Mouse (Mus musculus): ENCODE results near the gene Gipc1. TPM values are rescaled to one million over a fixed set of nuclear protein-coding genes. Genes with fewer than 3 reads are reported as not detected.
A peak's percentile ranks its signal among the peaks of the same experiment; 100 is the strongest.

Gipc1 gene
- 207 and 212 TPM in 2 replicates for polyA plus RNA-seq (2016; fragmentation: Nextera tagmentation; extraction: Ambion mirVana)

DNA sequence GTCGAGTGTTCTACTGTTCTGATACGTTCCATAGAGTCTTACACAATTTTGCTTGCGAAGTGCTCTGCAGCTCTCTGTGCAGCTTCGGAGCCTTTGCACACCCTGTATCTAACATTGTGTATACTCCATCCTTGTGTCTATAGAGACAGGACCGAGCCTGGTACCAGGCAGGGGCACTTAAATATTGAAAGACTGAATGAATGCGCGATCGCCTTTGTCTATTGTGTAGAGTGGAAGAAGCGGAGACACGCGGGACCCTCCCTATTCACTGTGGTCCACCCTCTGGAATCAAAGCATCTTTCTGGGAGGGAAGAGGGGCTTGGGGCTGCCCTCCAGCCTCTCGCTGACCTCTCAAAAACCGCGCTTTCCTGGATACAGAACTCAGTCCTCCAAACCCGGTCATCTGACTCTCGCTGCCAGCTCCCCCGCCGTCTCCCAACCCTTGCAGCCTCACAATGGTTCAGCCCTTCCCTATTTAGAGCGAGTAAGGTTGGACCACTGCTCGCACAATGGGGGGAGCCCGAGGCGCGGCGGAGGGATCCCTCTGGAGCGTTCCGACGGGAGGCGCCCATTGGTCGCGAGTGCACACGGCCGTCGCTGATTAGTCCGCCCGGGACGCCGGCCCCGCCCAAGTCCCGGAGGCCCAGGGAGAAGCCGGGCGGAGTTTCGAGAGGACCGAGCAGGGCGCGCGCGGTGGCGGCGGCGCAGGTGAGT is at the start of gene Gipc1:
TSS of gene Gipc1 (plus strand) at position 648 of the 714 bp plus-strand sequence.
- Histone ChIP-seq H3K4me2 (replicated peaks) (peak within 1 kb of the TSS; percentile 95), H3K4me3 (peak within 1 kb of the TSS; percentile 91), H3K36me3 (peaks cover 3% of the 10 kb centered on the region; the same call in 1 of the 2 replicates), H3K27ac (peak within 1 kb of the TSS; percentile 90), H3K4me1 (peaks cover 11% of the 10 kb centered on the region), H3K9me3 (no peaks in the 10 kb centered on the region), H3K27me3 (no peaks in the 10 kb centered on the region), H3K9ac (peak within 1 kb of the TSS; percentile 87)
- ATAC-seq (ENCODE audit: insufficient number of reproducible peaks, insufficient read depth, low FRiP score, low TSS enrichment) = peak; percentile 96
- WGBS = 5% methylated on average over 50 of the region's 50 CpGs

DNA sequence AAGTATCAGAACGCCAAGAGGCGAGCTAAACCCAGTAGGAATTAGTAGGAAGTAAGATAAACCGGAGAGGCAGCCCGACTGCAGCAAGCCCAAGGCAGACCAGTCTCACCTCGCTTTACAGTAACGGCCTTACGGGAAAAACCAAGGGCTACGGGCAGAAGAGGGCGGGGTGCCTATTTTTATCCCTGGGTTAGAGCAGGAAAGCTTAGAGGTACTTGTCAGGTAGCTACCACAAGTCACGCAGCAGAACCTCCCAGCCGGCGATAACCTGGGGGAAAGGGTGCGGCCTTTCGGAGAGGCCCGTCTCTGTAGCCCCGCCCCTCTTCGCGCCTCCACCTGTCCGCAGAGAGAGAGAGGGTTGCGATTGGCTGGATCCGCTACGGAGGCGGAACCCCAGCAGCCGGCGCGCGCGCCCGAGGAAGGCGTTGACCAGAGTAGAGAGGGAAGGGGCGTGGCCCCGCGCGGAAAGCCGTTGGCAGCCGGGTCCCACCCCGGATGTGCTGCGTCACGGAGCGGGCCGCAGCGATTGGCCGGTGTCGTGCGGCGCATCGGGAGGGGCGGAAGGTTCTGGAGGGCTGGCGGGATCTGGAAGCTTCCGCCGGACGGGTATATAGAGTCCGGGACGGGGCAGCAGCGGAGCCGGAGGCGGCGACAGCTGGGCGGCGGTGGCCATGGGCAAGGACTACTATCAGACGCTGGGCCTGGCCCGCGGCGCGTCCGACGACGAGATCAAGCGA is 44.6 kb upstream of the Gipc1 start, which contains the start of the genes Tecr and Dnajb1:
TSS of gene Tecr (minus strand) at position 311 of the 737 bp plus-strand sequence.
TSS of gene Dnajb1 (plus strand) at position 533 of the 737 bp plus-strand sequence.
- H3K27me3 ChIP-seq = no peaks in the 10 kb centered on the region
- H3K9ac ChIP-seq = peak within 1 kb of the TSS; percentile 78
- peaks cover 31% of the 10 kb centered on the region for H3K36me3 ChIP-seq
- under 1% methylated on average over 69 of the region's 69 CpGs for WGBS
- peak within 1 kb of the TSS; percentile 73 for H3K4me2 ChIP-seq (replicated peaks)
- peak within 1 kb of the TSS; percentile 82 for H3K4me3 ChIP-seq
- peak within 1 kb of the TSS; percentile 98 for H3K27ac ChIP-seq
- H3K9me3 ChIP-seq = no peaks in the 10 kb centered on the region
- H3K4me1 ChIP-seq = peaks cover 14% of the 10 kb centered on the region
- peak; percentile 93 for ATAC-seq (ENCODE audit: insufficient number of reproducible peaks, insufficient read depth, low FRiP score, low TSS enrichment)

DNA sequence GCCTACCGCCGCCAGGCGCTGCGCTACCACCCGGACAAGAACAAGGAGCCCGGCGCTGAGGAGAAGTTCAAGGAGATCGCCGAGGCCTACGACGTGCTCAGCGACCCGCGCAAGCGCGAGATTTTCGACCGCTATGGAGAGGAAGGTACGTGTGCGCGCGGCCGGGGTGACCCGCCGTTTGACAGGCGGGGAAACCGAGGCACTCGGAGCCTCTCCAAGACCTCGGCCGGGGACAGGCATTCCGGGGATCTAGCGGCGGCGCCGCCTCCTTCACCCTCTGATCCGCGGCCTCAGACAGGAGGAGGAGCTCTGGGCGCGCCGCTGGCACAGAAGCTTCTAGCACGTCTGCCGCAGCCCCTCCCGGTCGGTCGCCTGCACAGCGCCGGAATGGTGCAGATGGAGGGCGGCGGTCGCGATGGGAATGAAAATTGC is 44.1 kb upstream of the Gipc1 start:
- peak overlapping the region; percentile 98 for H3K27ac ChIP-seq
- peak overlapping the region; percentile 73 for H3K4me2 ChIP-seq (replicated peaks)
- H3K9me3 ChIP-seq = no peaks in the 10 kb centered on the region
- WGBS = under 1% methylated on average over 51 of the region's 51 CpGs
- H3K27me3 ChIP-seq = no peaks in the 10 kb centered on the region
- peak; percentile 76 for ATAC-seq (ENCODE audit: insufficient number of reproducible peaks, insufficient read depth, low FRiP score, low TSS enrichment)
- H3K4me3 ChIP-seq = peak overlapping the region; percentile 82
- peaks cover 14% of the 10 kb centered on the region for H3K4me1 ChIP-seq
- peak overlapping the region; percentile 78 for H3K9ac ChIP-seq
- peaks cover 36% of the 10 kb centered on the region for H3K36me3 ChIP-seq

DNA sequence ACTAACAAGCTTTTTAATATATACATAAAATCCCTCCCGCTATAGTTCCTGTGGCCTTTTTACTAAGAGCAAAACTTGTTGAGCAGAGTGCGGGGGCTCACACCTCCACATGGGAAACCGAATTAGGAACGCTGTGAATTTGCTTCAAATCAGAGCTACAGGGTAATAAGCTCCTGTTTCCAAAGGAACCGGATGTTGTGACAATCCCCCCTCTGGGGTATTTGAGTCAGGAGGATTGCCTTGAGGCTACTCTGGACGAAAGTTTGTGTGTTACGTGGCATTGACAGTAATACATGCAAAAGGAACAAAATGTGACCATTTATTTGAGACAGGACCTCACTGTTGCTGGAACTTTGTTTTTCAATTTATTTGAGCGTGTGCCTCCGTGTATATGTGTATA is 43.4 kb upstream of the Gipc1 start:
- no peaks in the 10 kb centered on the region for H3K27me3 ChIP-seq
- peaks cover 41% of the 10 kb centered on the region for H3K36me3 ChIP-seq
- H3K4me2 ChIP-seq (replicated peaks) = peak overlapping the region; percentile 73
- WGBS = 27% methylated on average over 9 of the region's 9 CpGs
- H3K4me1 ChIP-seq = peaks cover 14% of the 10 kb centered on the region
- peak overlapping the region; percentile 82 for H3K4me3 ChIP-seq
- no peak for ATAC-seq (ENCODE audit: insufficient number of reproducible peaks, insufficient read depth, low FRiP score, low TSS enrichment)
- H3K9me3 ChIP-seq = no peaks in the 10 kb centered on the region
- peak overlapping the region; percentile 78 for H3K9ac ChIP-seq
- peak overlapping the region; percentile 98; the same call in 1 of the 2 replicates for H3K27ac ChIP-seq

DNA sequence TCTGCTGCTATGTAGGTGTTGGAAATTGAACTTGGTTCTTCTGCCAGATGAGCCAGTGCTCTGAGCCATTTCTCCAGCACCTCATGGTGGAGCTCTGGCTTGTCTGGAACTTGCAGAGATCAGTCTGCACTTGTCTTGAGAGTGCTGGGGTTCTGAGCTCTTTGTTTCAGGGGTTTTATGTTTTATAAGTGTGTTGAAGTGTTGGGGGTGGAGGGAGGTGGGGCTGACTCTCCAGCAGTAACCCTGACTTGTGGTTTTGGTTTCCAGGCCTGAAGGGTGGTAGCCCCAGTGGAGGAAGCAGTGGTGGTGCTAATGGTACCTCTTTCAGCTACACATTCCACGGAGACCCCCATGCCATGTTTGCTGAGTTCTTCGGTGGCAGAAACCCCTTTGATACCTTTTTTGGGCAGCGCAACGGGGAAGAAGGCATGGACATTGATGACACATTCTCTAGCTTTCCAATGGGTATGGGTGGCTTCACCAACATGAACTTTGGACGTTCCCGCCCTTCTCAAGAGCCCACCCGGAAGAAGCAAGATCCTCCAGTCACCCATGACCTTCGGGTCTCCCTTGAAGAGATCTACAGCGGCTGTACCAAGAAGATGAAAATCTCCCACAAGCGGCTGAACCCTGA is 42.8 kb upstream of the Gipc1 start:
- Histone ChIP-seq H3K9ac (peak overlapping the region; percentile 78), H3K4me3 (peak overlapping the region; percentile 82), H3K27me3 (no peaks in the 10 kb centered on the region), H3K36me3 (peaks cover 42% of the 10 kb centered on the region), H3K27ac (no peak overlapping the region), H3K4me1 (peaks cover 14% of the 10 kb centered on the region), H3K4me2 (replicated peaks) (peak overlapping the region; percentile 73), H3K9me3 (no peaks in the 10 kb centered on the region)
- ATAC-seq (ENCODE audit: insufficient number of reproducible peaks, insufficient read depth, low FRiP score, low TSS enrichment) = no peak
- 91% methylated on average over 10 of the region's 10 CpGs for WGBS

DNA sequence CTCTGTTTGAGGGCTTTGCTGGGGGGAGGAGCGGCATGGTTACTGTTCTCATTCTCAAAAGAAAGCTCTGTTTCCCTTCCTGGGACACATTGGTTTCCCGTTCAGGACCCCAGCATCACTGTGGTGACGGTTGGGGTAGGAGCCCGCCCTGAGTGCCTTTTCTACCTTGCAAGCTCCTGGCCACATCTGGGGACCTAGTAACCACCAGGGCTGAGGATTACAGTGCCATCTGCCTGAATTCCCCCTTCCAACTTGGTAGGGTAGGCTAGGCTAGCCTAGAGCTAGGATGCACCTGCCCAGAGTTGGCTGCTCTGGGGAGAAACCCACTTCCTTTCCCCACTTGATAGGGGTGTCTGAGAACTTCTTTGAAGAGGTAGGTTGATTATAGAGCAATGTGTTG is 40.6 kb upstream of the Gipc1 start:
- no peak overlapping the region for H3K4me3 ChIP-seq
- H3K27ac ChIP-seq = no peak overlapping the region
- H3K27me3 ChIP-seq = no peaks in the 10 kb centered on the region
- peaks cover 42% of the 10 kb centered on the region for H3K36me3 ChIP-seq
- peaks cover 13% of the 10 kb centered on the region for H3K4me1 ChIP-seq
- no peak overlapping the region for H3K4me2 ChIP-seq (replicated peaks)
- H3K9ac ChIP-seq = no peak overlapping the region
- ATAC-seq (ENCODE audit: insufficient number of reproducible peaks, insufficient read depth, low FRiP score, low TSS enrichment) = no peak
- WGBS = 95% methylated on average over 4 of the region's 4 CpGs
- no peaks in the 10 kb centered on the region for H3K9me3 ChIP-seq

DNA sequence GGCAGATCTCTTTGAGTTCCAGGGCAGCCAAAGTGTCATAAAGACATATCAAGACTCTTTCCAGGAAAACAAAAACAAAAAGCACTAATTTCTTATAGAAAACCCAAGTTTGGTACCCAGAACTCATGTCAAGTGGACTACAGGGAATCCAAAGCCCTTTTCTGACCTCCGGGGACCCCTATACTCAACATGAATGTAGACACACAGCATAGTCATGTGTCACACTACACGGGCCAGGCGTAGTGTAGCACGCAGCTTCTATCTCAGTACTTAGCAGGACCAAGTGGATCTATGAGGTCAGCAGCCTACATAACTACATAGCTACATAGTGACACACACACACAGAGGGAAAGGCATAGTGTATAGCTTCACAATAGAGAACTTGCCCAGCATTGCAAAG is 38.8 kb upstream of the Gipc1 start:
- no peaks in the 10 kb centered on the region for H3K27me3 ChIP-seq
- peaks cover 42% of the 10 kb centered on the region for H3K36me3 ChIP-seq
- H3K4me2 ChIP-seq (replicated peaks) = no peak overlapping the region
- no peak for ATAC-seq (ENCODE audit: insufficient number of reproducible peaks, insufficient read depth, low FRiP score, low TSS enrichment)
- H3K4me3 ChIP-seq = no peak overlapping the region
- peaks cover 8% of the 10 kb centered on the region for H3K4me1 ChIP-seq
- 93% methylated on average over 4 of the region's 4 CpGs for WGBS
- no peaks in the 10 kb centered on the region for H3K9me3 ChIP-seq
- no peak overlapping the region for H3K9ac ChIP-seq
- no peak overlapping the region for H3K27ac ChIP-seq

DNA sequence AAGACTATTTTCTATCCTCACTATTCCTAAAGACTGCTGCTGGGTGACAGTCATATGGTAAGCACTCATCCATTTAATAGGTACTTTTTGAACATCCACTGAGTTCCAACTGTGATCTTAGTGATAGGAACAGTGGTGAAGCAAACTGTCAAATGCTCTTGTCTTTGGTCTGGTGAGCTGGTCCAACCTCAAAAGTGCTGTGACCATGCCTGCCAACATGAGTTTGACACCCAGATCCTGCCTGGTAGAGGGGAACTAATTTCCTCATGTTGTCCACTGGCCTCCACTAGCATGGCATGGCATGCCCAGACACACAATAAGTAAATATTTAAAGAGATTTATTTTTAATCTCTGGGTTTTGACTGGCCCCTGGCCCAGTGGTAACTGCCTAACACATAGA is 35.9 kb upstream of the Gipc1 start:
- Histone ChIP-seq H3K9ac (no peak overlapping the region), H3K27ac (no peak overlapping the region), H3K4me3 (no peak overlapping the region), H3K36me3 (peaks cover 23% of the 10 kb centered on the region), H3K27me3 (no peaks in the 10 kb centered on the region), H3K4me2 (replicated peaks) (no peak overlapping the region), H3K9me3 (no peaks in the 10 kb centered on the region), H3K4me1 (no peaks in the 10 kb centered on the region)
- no peak for ATAC-seq (ENCODE audit: insufficient number of reproducible peaks, insufficient read depth, low FRiP score, low TSS enrichment)

DNA sequence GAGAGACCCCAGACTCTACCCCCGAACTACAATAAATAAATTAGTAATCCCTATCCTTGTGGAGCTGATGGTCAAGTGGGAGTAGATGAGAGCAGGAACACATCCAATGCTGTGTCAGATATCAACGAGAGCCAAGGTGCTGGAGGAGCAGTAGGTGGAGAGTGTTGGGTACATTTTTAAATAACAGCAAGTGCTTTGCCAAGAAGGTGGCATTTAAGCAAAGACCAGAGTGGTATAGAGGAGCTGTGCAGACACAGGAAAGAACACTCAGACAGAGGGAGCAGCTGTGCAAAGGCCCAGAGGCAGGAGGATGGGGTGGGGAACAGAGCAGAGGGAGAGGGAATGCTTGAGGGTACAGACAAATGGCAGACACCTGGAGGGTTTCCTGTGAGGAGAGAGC is 35.4 kb upstream of the Gipc1 start:
- H3K36me3 ChIP-seq = peaks cover 18% of the 10 kb centered on the region
- H3K4me1 ChIP-seq = no peaks in the 10 kb centered on the region
- 91% methylated on average over 2 of the region's 2 CpGs for WGBS

DNA sequence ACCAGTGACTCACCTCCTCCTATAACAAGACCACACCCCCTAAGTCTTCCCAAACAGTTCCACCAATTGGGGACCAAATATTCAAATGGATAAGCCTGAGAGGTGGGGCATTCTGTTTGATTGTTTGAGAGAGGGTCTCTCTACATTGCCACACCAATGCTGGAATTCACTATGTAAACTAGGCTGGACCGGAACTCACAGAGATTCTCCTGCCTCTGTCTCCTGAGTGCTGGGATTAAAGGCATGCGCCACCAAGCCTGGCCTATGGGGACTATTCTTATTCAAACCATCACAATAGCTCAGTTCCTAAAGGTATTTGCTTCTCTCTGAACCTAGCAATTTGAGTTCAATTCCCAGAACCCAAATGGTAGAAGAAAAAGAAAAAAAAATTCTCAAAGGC is 33.9 kb upstream of the Gipc1 start:
- ATAC-seq (ENCODE audit: insufficient number of reproducible peaks, insufficient read depth, low FRiP score, low TSS enrichment) = no peak
- H3K9ac ChIP-seq = no peak overlapping the region
- no peaks in the 10 kb centered on the region for H3K4me1 ChIP-seq

More for the DNA sequence above, 35.4 kb upstream of the Gipc1 start:
- Histone ChIP-seq H3K9ac (no peak overlapping the region), H3K27me3 (no peaks in the 10 kb centered on the region), H3K9me3 (no peaks in the 10 kb centered on the region), H3K27ac (no peak overlapping the region), H3K4me3 (no peak overlapping the region), H3K4me2 (replicated peaks) (no peak overlapping the region)
- ATAC-seq (ENCODE audit: insufficient number of reproducible peaks, insufficient read depth, low FRiP score, low TSS enrichment) = no peak

DNA sequence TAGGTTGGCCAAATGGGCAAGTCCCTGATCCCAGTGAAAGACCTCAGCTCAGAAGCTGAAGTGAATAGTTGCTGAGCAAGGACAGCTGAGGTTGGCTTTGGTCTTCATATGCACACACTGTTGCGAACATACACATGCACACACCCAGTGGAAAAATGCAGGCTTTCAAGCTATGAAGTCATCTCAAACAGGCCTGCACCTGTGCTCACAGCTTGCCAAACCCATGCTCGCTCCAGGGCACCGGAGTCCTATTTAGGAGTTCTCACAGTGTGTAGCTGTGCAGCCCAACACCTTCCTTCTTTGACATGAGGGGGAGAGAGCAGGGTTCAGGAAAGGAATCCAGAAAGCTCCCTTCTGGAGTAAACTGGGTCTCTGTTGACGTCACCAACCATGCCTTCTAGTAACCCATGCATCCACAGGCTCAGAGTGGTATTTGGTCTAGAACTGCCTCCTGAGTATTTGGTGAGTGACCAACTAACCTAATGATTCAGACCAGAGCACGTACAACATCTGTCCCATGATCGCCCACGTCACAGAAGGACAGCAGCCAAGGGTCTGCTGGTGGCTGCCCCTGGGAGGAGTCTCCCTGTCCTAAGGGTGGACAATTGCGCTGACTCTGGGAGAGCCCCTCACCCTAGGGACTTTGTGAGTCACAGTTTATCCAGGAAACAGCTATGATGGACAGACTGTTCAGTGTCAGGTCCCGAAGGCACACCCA is 32.8 kb upstream of the Gipc1 start:
- H3K4me3 ChIP-seq = no peak overlapping the region
- ATAC-seq (ENCODE audit: insufficient number of reproducible peaks, insufficient read depth, low FRiP score, low TSS enrichment) = no peak
- H3K9me3 ChIP-seq = no peaks in the 10 kb centered on the region
- no peak overlapping the region for H3K9ac ChIP-seq
- no peaks in the 10 kb centered on the region for H3K36me3 ChIP-seq
- H3K27ac ChIP-seq = no peak overlapping the region
- H3K4me2 ChIP-seq (replicated peaks) = no peak overlapping the region
- WGBS = 85% methylated on average over 9 of the region's 9 CpGs
- H3K27me3 ChIP-seq = no peaks in the 10 kb centered on the region
- H3K4me1 ChIP-seq = no peaks in the 10 kb centered on the region

More for the DNA sequence above, 33.9 kb upstream of the Gipc1 start:
- Histone ChIP-seq H3K27ac (no peak overlapping the region), H3K4me3 (no peak overlapping the region), H3K36me3 (peaks cover 6% of the 10 kb centered on the region), H3K27me3 (no peaks in the 10 kb centered on the region), H3K9me3 (no peaks in the 10 kb centered on the region), H3K4me2 (replicated peaks) (no peak overlapping the region)
- 93% methylated on average over 2 of the region's 2 CpGs for WGBS
